Mouse (Mus musculus): Measurements from ENCODE around the gene Prkn. TPM values are rescaled to one million over a fixed set of nuclear protein-coding genes. Genes with fewer than 3 reads are reported as not detected.

Gene Prkn
- polyA plus RNA-seq, 1 experiment: 0.40 TPM

GRCm38 (mm10) chr17:11607931-11608330 is 767.7 kb downstream of the Prkn start:
- no peak for DNase-seq (ENCODE audit: low read depth, low spot score)
- WGBS: 90% methylated on average over 5 of the region's 5 CpGs

GRCm38 (mm10) chr17:11611459-11611858 is 771.3 kb downstream of the Prkn start:
- 11% methylated on average over 7 of the region's 7 CpGs for WGBS
- DNase-seq (ENCODE audit: low read depth, low spot score): no peak

DNA sequence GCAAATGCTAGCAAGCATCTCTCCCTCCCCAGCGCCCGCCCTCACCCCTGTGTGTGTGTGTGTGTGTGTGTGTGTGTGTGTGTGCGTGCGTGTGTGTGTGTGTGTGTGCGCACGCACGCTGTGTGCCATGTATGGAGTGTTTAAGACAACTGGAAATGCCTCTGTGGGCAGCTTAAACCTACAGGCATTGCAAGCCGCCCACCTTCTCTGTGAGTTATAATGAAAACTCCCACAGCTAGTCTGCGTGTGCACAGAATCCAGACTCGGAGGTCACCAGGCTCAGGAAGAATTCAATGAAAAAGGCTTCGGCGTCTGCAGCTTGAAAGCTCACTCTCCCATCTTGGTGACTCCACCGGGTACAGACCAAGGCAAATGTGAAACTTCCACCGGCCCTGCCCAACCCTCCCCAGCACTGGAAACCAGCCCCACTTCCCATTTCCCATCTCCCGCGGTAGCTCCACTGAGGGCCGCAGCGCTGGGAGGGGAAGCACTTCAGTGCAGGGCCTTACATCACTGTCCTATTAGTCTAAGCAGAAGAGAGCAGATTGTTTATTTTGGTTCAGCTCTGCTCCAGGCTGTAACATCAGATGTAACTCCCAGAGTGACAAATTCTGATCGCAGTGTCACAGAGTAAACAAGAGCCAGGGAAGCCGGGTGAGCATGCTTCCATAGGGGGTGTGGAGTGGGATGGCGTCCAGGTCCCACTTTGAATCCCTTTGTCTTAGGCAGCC is 772.8 kb downstream of the Prkn start:
- DNase-seq (ENCODE audit: low read depth, low spot score): no peak
- 51% methylated on average over 21 of the region's 21 CpGs for WGBS

DNA sequence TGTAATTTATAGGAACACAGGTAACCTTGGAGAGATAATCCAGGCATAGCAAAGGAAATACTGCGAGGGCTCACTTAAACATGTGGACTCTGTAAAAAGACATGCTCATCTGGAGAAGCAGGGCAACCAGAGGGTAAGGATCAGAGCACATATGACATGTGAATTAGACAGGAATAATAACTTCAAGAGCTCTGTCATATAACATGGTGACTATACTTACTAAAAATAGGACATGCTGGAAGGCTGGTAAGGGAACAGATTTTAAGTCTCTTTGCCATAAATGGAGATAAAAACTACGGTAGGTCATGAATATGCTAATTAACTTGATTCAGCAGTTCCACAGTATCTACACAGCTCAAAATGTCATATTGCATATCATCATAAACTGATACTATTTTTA is 777.4 kb downstream of the Prkn start:
- 70% methylated on average over 2 of the region's 2 CpGs for WGBS
- DNase-seq (ENCODE audit: low read depth, low spot score): no peak

- 78% methylated on average over 8 of the region's 8 CpGs for WGBS
- DNase-seq (ENCODE audit: low read depth, low spot score): no peak
These were observed 778.9 kb downstream of the Prkn start for GRCm38 (mm10) chr17:11618886-11619590.

DNA sequence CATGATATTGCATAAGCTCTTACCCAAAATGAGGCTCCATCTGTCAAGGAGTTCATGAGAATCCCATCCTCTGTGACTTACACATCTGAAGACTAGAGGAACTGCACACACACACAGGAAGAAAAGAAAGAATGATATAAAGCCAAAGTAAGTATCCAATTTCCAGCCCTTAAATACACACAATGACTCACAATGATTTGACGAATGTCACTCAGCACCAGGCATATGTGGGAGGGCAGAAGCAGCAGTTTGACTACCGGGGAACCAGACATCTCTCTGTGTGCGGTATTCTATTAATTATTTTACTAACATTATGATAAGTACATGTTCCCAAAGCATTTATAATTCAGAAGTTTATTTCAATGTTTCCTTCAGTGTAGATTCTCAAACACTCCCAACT is 780.6 kb downstream of the Prkn start:
- WGBS: 67% methylated on average over 3 of the region's 3 CpGs
- DNase-seq (ENCODE audit: low read depth, low spot score): no peak

DNA sequence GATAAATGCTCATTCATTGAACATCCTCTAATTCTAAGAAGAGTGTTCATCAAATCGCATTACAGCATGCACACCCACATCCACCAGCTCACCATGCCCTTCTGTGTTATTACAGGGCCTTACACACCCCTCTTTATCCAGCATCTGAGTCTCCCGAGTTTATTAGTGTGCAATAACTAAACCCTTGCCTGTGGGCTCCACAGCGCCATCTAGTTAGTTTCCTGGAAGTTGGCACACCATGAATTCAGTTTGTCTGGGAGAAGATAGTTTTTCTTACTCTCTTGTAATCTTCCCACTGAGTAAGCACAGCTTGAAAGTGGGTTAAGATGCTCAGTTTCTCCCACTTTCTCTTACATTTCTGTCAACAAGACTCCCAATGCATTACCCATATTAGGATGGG is 781.3 kb downstream of the Prkn start:
- 50% methylated on average over 3 of the region's 3 CpGs for WGBS
- no peak for DNase-seq (ENCODE audit: low read depth, low spot score)

DNA sequence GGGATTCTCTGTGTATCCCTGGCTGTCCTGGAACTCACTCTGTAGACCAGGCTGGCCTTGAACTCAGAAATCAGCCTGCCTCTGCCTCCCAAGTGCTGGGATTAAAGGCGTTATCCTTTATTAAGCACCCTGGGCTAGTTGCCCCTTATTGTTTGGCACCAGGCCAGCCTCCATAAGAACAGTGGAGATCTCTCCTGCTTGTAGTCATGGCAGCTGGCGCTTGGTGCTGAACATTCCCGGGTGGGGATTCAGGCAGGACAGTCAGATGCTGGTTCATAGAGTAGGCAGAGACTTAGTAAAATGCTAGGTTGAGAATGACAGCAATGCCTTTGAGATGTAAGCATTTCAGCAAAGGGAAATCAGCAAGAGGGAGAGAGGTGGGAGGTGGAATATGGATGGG is 786.1 kb downstream of the Prkn start:
- no peak for DNase-seq (ENCODE audit: low read depth, low spot score)
- 83% methylated on average over 3 of the region's 3 CpGs for WGBS

DNA sequence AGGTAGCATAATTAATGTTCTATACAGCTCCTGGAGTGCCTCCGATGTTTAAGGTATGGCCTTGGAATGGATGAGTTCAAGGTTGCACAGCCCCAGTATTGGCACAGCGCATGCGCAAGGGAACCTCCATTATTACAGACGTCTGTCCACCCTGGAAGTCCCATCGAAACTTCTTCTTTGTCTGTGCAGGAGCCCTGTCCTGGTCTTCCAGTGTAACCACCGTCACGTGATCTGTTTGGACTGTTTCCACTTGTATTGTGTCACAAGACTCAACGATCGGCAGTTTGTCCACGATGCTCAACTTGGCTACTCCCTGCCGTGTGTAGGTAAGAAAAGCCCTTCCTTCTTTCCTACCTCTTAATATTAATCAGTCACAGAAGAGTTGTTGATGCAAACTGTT is 794.9 kb downstream of the Prkn start:
- DNase-seq (ENCODE audit: low read depth, low spot score): no peak
- WGBS: 85% methylated on average over 11 of the region's 11 CpGs

- no peak for DNase-seq (ENCODE audit: low read depth, low spot score)
- WGBS: 73% methylated on average over 10 of the region's 10 CpGs
These were observed 797.5 kb downstream of the Prkn start for GRCm38 (mm10) chr17:11637642-11638041.

DNA sequence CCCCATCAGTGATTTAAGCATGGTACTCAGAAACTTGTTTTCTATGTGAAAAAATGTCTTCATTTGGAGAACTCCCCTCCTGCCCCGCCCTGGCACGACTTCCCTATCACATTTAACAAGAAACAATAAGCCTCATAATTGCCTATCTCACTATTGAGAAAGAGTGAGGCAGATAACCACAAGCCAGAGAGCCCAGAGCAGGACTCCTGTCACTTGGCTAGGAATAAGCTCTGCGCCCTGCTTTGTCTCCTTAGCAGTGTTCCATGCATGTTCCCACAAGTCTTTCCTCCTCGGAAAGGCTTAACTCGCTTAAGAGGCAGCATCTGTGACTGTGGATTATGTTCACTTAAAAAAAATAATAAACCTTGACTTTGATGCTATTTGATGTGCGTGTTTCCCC is 798.3 kb downstream of the Prkn start:
- no peak for DNase-seq (ENCODE audit: low read depth, low spot score)
- 79% methylated on average over 6 of the region's 6 CpGs for WGBS

GRCm38 (mm10) chr17:11639786-11640185 is 799.6 kb downstream of the Prkn start:
- no peak for DNase-seq (ENCODE audit: low read depth, low spot score)
- 83% methylated on average over 5 of the region's 5 CpGs for WGBS

GRCm38 (mm10) chr17:11642328-11642727 is 802.1 kb downstream of the Prkn start:
- 65% methylated on average over 1 of the region's 1 CpGs for WGBS
- DNase-seq (ENCODE audit: low read depth, low spot score): no peak

DNA sequence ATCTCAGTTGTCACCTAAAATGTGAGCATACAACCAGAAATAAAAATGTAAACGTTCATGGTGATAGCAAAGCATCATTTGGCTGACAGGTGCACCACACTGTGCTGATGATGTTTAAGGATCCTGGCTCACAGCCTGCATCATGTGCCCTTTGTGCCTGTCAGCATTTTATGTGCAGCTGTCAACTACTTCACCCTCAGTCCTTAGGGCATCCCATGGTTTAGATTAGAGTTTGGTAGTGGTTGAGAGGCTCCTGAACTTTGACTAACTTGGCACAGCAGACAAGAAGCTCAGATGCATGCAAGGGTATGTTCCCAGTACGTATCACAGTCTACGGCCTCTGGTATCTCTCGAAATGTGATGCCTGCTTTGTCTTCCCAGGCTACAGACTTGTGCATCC is 803.8 kb downstream of the Prkn start:
- 83% methylated on average over 4 of the region's 4 CpGs for WGBS
- no peak for DNase-seq (ENCODE audit: low read depth, low spot score)

GRCm38 (mm10) chr17:11644873-11645464 is 804.8 kb downstream of the Prkn start:
- DNase-seq (ENCODE audit: low read depth, low spot score): no peak
- WGBS: 87% methylated on average over 3 of the region's 3 CpGs

DNA sequence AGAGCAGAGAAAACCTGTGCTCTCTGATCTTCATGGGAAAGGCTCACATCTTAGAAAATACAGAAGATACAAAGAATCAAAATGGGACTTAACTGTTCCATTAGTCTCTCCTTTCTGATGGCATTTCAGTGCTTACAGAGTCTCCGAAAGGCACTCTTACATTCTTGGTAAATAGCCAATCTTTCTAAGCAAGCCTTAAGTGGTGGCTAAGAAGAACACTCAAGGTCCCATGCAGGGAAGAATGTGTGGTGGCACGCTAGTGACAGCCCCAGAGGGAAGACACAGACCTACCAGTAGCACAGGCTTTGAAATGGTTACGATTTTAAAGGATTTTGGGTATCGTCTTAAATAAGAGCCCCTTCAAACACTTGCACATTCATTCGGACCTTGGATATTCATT is 816.2 kb downstream of the Prkn start:
- DNase-seq (ENCODE audit: low read depth, low spot score): no peak
- WGBS: 69% methylated on average over 5 of the region's 5 CpGs

- no peak for DNase-seq (ENCODE audit: low read depth, low spot score)
- WGBS: 83% methylated on average over 3 of the region's 3 CpGs
These were observed 816.7 kb downstream of the Prkn start for GRCm38 (mm10) chr17:11656878-11657277.

GRCm38 (mm10) chr17:11661898-11662297 is 821.7 kb downstream of the Prkn start:
- DNase-seq (ENCODE audit: low read depth, low spot score): no peak
- 73% methylated on average over 1 of the region's 1 CpGs for WGBS

GRCm38 (mm10) chr17:11663437-11663836 is 823.3 kb downstream of the Prkn start:
- WGBS: 89% methylated on average over 7 of the region's 7 CpGs
- no peak for DNase-seq (ENCODE audit: low read depth, low spot score)

DNA sequence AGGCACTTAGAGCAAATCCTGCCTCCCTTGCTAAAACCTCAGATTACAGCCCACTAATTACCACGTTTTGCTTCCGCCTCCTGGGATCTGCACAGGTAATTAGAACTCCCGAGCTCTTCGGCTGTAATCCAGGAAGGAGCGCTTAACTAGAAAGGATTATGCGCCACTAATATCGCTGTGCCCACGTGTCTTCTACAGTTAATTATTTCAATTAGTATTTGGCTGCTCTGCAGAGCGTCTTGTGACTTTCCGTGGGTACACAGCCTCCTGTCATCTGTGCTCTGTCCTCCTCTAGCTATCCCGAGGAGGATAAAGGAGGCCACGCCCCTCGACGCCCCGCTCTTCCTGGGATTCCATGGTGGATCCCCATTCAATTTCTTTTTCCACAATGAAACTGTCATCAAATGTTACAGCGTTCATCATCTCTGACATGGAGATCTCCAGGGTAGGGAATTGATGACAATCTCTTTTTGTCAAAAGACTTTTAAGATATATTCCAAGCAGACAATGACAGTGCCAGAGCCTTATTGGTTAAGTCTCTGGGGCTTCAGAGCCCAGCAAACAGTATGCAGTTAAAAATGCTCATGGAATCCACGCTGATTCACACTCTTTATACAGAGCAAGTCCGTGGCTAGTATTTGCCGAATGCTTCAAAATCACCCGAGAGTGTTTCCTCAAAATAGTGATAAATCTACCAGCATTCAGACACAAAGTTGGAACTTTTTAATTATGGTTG is 824.6 kb downstream of the Prkn start:
- DNase-seq (ENCODE audit: low read depth, low spot score): no peak
- WGBS: 33% methylated on average over 20 of the region's 20 CpGs

Data from large intestine, adult 2 months (tissue).